Mouse (Mus musculus) WW6 (cell line): ENCODE measurements around the gene Barhl2.

ENCODE experiments used
- DNase-seq: peaks from one replicate; pipeline ENCODE4 v3.0.0-alpha.2; 2013; ENCODE audit warnings: low read depth, low spot score

Barhl2 gene

DNA sequence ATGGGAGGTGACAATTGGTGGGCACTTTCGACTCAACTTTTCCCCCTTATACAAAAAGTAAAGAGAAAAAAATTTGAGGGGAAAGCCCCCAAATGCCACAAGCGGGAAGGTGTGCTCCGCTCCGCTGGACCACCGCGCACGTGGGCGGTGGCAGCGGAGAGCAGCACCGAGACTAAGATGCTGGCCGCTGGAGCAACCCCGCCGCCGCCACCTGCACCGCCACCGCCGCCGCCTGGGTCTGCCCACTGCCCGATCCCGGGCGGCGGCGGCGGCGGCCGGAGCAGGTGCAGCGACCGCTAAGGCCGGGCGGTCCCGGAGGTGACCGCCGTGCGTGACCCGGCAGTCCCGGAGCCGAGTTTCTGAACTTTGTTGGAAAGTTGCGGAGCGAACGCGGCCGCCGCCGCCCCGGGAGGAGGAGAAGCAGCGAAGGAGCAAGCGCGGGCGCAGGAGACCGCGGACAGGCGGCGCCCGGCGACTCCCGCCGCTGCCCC lies at the start of gene Barhl2:
TSS of gene Barhl2 (minus strand) at position 181 of the 491 bp plus-strand sequence.
- no peak for DNase-seq

DNA sequence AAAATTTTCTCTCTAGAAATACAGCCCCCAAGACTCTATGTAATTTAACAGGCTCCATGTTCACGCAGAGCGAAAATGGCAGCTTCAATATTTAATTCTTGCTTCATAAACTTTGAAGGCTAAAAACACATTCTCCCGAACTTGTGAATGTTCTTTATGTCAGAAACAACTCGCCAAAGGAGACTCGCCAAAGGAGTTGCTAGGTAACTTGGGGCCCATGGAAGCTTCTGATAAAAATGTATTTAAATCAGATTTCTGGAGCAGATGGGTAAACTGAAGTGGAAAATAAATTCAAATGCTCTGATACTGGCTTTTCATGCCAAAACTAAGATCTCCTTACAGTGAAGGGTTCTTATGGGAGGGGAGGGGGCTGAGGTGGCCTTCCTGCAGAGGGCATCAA lies 48.1 kb upstream of the Barhl2 start:
- DNase-seq = no peak

- no peak for DNase-seq
Observed at GRCm38 (mm10) chr5:106502684-106503545, 44.9 kb upstream of the Barhl2 start.

- DNase-seq = no peak
Observed at GRCm38 (mm10) chr5:106502271-106502670, 44.3 kb upstream of the Barhl2 start.

DNA sequence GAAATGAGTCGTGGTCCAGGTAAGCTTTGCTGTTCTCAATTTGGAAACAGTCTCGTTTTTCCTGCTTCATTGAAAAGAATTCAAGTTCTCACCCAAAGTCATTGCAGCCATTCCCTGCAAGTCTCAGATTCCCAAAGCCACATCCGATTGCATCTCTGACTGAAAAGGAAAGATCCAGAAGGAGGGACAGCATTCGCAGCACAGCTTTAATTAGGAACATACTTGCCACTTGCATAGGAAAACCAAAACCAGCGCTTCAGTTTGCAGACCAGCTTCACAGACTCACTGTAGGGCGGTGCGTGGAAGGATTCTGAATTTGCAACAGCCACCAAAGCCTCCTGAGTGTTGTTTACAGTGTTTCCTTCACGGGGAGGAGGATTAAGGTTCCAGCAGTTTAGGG lies 33.8 kb upstream of the Barhl2 start:
- DNase-seq = no peak

DNA sequence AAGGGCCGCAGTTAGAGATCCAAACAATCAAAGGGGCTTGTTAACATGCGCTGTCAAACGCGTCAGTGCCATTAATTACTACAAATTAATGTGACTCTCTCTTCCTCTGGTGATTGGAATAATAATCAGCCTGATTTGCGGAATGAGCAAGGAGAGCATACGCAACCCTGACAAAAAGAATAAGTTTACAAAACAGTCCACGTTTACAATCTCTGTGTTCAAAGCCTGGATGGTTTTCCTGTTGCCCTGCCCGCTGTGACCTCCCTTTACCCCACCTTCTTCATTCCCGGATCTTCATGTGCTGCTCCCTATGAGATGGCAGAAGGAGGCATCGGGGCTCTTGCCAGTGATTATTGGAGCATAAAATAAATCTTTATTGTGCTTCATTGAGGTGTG lies 14.1 kb upstream of the Barhl2 start:
- DNase-seq = no peak

DNA sequence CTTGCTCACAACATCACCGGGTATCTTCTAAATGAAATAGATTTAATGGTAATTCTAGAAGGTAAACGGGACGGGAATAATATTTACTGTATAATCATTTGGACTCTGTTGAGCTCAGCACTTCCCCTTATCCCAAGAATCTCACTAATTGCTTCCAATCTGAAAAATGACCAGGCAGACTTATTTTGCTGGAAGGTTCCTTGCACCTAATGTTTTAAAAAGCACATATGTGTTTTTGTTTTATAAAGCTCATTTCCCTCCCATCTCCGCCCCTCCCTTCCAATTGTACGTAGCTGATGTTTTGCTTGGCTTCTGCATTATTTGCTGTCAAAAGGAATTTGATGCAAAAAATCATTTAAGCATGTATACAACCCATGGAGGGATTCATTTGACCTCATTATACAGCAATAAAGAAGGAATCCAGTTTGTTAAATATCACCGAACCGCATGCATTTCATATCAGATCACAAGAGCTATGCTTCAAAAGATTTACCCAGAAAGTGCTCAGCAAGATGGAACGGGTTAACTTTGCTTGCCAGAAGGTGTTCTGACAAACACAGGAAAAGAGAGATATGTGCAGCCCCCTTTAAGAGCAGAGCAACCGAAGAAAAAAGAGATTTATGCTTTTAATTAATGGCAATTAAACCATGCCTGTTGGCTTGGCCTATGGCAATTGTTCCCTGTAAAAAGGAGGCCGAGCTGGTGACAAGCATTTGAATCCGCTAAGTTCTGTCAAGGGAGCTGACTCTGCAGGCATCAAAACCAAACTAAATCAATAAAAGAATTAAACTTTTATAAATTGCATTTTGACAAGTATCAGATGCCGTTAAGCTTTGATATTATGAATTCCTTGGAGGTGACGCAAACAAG lies 13.5 kb upstream of the Barhl2 start:
- no peak for DNase-seq

- no peak for DNase-seq
Observed at GRCm38 (mm10) chr5:106465129-106465790, 7.3 kb upstream of the Barhl2 start.

GRCm38 (mm10) chr5:106464336-106465128 lies 6.6 kb upstream of the Barhl2 start:
- no peak for DNase-seq

- DNase-seq = no peak
Observed at GRCm38 (mm10) chr5:106463661-106464191, 5.8 kb upstream of the Barhl2 start.

DNA sequence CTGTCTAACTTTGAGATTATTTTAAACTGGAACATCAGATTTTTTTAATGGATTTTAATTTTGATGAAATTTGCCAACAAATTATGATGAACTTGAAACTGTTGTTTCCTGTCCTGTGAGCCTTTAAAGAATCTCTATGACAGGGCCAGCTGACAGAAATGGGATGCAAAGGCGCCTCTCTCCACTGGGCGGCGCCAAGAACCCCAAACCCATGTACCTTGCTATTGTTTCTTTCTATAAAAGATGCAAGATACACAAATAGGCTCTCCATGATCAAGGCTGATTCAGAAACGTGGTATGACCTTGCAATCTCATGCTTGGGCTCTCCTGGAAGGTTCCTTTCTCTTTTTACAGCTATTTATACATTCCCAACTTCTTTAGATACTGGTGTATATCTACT lies 3.9 kb upstream of the Barhl2 start:
- DNase-seq = no peak

- DNase-seq = no peak
Observed at GRCm38 (mm10) chr5:106461431-106461830, 3.5 kb upstream of the Barhl2 start.

DNA sequence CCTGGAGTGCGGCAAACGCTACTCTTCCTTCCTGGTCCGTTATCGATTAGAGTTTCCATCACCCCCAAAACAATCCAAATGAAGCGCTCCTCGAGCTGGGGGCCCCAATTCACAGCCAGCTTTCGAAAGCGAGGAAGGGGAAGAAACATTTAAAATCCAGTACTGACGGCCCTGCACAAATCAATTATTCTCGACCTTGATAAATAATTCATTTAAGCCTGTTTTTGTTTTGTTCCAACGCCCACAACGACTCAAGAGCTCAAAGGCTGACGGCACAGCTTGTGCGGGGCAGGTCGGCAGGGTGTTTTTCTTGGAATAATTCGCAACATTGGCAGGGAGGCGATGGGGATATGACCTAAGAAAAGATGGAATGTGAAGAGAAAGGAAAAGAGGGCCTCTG lies 2.6 kb upstream of the Barhl2 start:
- no peak for DNase-seq

GRCm38 (mm10) chr5:106460001-106460511 lies 2.1 kb upstream of the Barhl2 start:
- DNase-seq = no peak

DNA sequence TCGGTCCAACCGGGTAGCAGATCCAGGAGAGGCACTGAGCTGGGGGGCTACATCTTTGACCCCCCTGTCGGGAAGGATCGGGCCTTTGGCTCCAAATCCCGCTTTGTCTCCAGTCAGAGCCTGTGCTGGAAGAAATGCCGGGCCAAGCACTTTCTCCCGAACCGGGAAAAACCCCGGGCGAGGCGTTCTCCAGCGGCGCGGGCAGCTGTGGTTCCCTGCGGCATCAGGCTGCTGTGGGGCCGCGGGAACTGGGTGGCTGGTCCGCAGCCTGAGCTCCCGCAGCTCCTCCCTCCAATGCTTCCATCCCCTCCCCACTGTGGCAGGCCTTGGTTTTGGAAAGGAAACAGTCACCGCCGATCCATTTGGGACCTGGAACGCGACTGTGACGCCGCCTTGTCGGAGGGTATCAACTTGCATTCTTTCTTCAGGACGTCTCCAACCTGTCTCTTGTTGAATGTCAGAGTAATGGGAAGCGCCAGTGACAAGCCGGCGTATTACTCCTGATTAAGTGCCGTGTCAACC lies 1.2 kb upstream of the Barhl2 start:
- DNase-seq = no peak

DNA sequence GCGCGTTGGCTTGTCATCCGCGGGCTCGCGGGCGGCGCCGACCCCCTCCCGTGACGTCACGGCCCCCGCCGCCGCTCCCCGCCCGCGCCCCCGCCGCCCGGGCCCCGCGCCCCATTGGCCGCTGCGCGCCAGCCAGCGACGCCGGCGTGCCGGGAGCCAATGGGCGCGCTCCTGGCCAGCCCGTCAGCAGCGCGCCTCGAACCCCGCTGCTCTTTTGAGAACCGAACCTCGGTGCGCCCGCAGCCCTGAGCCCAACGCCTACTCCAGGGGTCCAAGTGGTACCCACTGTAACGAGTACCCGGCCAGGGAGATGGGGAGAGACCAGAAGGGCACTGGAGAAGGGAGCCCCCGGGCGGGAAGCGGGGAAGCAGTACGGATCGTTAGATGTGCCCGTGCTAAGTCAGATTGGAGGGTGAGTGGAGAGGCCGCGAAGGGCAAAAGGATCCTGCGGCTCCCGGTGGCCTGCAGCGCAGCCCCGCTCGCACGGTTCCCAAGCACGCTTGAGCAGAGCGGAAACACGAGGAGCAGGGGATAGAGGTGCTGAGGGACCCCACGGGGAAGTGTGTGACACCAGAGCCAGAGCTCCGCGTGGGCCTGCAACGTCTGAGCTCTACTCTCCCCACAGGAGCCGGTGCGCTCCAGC lies 632 bp upstream of the Barhl2 start:
- DNase-seq = no peak

DNA sequence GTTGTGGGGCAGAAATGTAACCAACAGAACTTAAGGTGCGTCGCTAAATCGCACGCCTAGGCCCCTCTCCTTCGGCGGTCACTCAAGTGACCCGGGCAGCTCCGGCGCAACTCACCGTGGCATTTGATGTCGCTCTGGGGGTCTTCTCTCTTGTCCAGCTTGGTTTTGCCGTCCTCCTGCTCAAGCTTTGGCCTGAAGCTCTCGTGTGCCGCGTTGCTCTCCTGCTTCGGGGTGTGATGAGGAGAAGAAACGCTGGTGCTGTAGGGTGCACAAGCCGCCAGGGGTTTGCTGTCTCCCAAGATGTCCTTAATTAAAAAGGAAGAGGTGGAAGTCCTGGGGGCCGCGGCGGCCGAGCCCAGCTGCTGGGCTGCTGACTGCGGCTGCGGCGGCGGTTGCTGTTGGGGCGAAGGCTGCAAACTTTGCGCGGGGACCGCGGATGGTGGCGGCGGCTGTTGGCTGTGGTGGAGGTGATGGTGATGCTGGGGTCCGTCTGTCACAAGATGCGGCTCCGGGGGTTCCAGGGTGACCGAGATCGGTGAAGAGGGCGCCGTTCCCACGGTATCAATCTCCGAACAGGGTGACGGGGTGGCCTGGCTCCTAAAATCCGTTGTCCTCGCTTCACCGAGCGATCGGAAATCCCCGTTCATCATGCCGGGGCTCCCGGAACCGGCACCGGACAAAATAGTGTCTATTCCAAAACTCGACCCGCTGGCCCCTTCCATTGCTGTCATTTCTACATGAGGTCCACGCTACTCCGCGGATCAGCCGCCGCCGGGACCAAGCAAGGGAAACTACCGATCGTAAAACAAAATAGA lies 648 bp downstream of the Barhl2 start:
- no peak for DNase-seq

- DNase-seq = no peak
Observed at GRCm38 (mm10) chr5:106455984-106456383, 2.0 kb downstream of the Barhl2 start.
